Mouse (Mus musculus): ENCODE results near the gene 4930558C23Rik. TPM values are rescaled to one million over a fixed set of nuclear protein-coding genes. Genes with fewer than 3 reads are reported as not detected.
A peak's percentile ranks its signal among the peaks of the same experiment; 100 is the strongest.

4930558C23Rik gene
- total and polyA plus RNA-seq, 2 experiments = not detected

GRCm38 (mm10) chr3:95417866-95418265 is 15.2 kb upstream of the 4930558C23Rik start:
- H3K79me2 ChIP-seq (ENCODE audit: control insufficient read depth, insufficient read depth, low read length) = no peaks in the 10 kb centered on the region
- TF ChIP-seq POLR2A (IDR thresholded peaks at IDR 0.05; ENCODE audit: extremely low read depth, insufficient read depth, low read length) (no peak), CTCF (IDR thresholded peaks at IDR 0.05; ENCODE audit: low read depth, low read length) (no peak)
- no peak overlapping the region for H3K27ac ChIP-seq (replicated peaks; ENCODE audit: insufficient read depth, low read depth, low read length)
- H3K27me3 ChIP-seq (ENCODE audit: control insufficient read depth, insufficient read depth, low read length) = no peaks in the 10 kb centered on the region
- no peak for DNase-seq (ENCODE audit: extremely low read depth, low read depth, low spot score)
- H3K36me3 ChIP-seq (ENCODE audit: control insufficient read depth, insufficient read depth, low read length) = no peaks in the 10 kb centered on the region
- 89% methylated on average over 6 of the region's 6 CpGs for WGBS
- no peak overlapping the region for H3K4me3 ChIP-seq (ENCODE audit: insufficient read depth, low read depth, low read length)
- H3K4me1 ChIP-seq (ENCODE audit: control insufficient read depth, insufficient read depth, low read length) = no peaks in the 10 kb centered on the region
- no peak overlapping the region for H3K9ac ChIP-seq (ENCODE audit: low read depth, low read length)

DNA sequence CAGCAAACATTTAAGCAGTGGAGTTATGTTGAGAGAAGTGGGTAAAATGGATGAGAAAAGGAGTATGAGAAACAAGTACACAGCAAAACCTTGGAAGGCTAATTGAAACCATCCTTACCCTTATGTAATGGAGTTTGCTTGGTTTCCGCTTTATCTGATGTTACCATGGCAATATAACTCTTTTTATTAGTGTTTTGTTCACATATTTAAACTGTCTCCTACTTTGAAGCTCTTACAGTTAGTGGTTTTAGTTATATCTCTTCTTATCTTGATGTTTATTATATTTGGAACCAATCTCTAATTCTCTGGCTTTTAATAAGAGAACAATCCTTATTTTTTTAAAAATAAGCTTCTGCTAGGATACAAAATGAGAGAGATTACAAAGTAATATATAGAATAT is 9.6 kb upstream of the 4930558C23Rik start:
- DNase-seq (ENCODE audit: extremely low read depth, low read depth, low spot score) = no peak
- TF ChIP-seq POLR2A (IDR thresholded peaks at IDR 0.05; ENCODE audit: extremely low read depth, insufficient read depth, low read length) = no peak
- TF ChIP-seq CTCF (IDR thresholded peaks at IDR 0.05; ENCODE audit: low read depth, low read length) = no peak
- no peak overlapping the region for H3K9ac ChIP-seq (ENCODE audit: low read depth, low read length)
- H3K4me1 ChIP-seq (ENCODE audit: control insufficient read depth, insufficient read depth, low read length) = no peaks in the 10 kb centered on the region
- no peak overlapping the region for H3K27ac ChIP-seq (replicated peaks; ENCODE audit: insufficient read depth, low read depth, low read length)
- no peaks in the 10 kb centered on the region for H3K79me2 ChIP-seq (ENCODE audit: control insufficient read depth, insufficient read depth, low read length)
- H3K4me3 ChIP-seq (ENCODE audit: insufficient read depth, low read depth, low read length) = no peak overlapping the region
- H3K36me3 ChIP-seq (ENCODE audit: control insufficient read depth, insufficient read depth, low read length) = no peaks in the 10 kb centered on the region
- no peaks in the 10 kb centered on the region for H3K27me3 ChIP-seq (ENCODE audit: control insufficient read depth, insufficient read depth, low read length)
- WGBS = 88% methylated on average over 1 of the region's 1 CpGs

GRCm38 (mm10) chr3:95408852-95409251 is 6.2 kb upstream of the 4930558C23Rik start:
- Histone ChIP-seq H3K36me3 (ENCODE audit: control insufficient read depth, insufficient read depth, low read length) (no peaks in the 10 kb centered on the region), H3K9ac (ENCODE audit: low read depth, low read length) (no peak overlapping the region), H3K79me2 (ENCODE audit: control insufficient read depth, insufficient read depth, low read length) (no peaks in the 10 kb centered on the region), H3K27me3 (ENCODE audit: control insufficient read depth, insufficient read depth, low read length) (no peaks in the 10 kb centered on the region), H3K27ac (replicated peaks; ENCODE audit: insufficient read depth, low read depth, low read length) (no peak overlapping the region), H3K4me3 (ENCODE audit: insufficient read depth, low read depth, low read length) (no peak overlapping the region), H3K4me1 (ENCODE audit: control insufficient read depth, insufficient read depth, low read length) (no peaks in the 10 kb centered on the region)
- TF ChIP-seq POLR2A (IDR thresholded peaks at IDR 0.05; ENCODE audit: extremely low read depth, insufficient read depth, low read length) = no peak
- TF ChIP-seq CTCF (IDR thresholded peaks at IDR 0.05; ENCODE audit: low read depth, low read length) = no peak
- no peak for DNase-seq (ENCODE audit: extremely low read depth, low read depth, low spot score)
- WGBS = 98% methylated on average over 2 of the region's 2 CpGs

DNA sequence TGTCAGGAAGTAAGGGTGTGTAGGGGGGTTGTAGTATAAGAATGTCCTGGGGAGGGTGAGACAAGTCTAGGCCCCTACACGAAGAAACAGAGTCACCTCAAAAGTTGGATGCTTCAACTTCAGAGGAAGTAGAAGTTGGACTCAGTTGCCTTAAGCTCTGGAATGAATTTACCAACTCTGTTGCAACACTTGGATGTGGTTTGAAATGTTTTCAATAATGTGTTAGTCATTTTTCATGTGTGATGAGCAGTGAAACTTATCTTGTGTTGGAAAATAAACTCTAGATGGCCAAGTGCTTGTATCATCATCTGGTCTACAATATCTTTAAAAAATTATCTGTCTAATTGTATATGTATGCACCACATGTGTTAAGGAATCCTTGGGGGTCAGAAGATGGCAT is 5.1 kb upstream of the 4930558C23Rik start:
- no peaks in the 10 kb centered on the region for H3K27me3 ChIP-seq (ENCODE audit: control insufficient read depth, insufficient read depth, low read length)
- DNase-seq (ENCODE audit: extremely low read depth, low read depth, low spot score) = no peak
- H3K4me1 ChIP-seq (ENCODE audit: control insufficient read depth, insufficient read depth, low read length) = no peaks in the 10 kb centered on the region
- no peak for TF ChIP-seq POLR2A (IDR thresholded peaks at IDR 0.05; ENCODE audit: extremely low read depth, insufficient read depth, low read length)
- TF ChIP-seq CTCF (IDR thresholded peaks at IDR 0.05; ENCODE audit: low read depth, low read length) = no peak
- H3K4me3 ChIP-seq (ENCODE audit: insufficient read depth, low read depth, low read length) = no peak overlapping the region
- H3K36me3 ChIP-seq (ENCODE audit: control insufficient read depth, insufficient read depth, low read length) = no peaks in the 10 kb centered on the region
- no peak overlapping the region for H3K27ac ChIP-seq (replicated peaks; ENCODE audit: insufficient read depth, low read depth, low read length)
- 62% methylated on average over 1 of the region's 1 CpGs for WGBS
- no peak overlapping the region for H3K9ac ChIP-seq (ENCODE audit: low read depth, low read length)
- H3K79me2 ChIP-seq (ENCODE audit: control insufficient read depth, insufficient read depth, low read length) = no peaks in the 10 kb centered on the region

- Histone ChIP-seq H3K4me1 (ENCODE audit: control insufficient read depth, insufficient read depth, low read length) (no peaks in the 10 kb centered on the region), H3K9ac (ENCODE audit: low read depth, low read length) (no peak overlapping the region), H3K27ac (replicated peaks; ENCODE audit: insufficient read depth, low read depth, low read length) (no peak overlapping the region), H3K4me3 (ENCODE audit: insufficient read depth, low read depth, low read length) (no peak overlapping the region), H3K79me2 (ENCODE audit: control insufficient read depth, insufficient read depth, low read length) (no peaks in the 10 kb centered on the region), H3K27me3 (ENCODE audit: control insufficient read depth, insufficient read depth, low read length) (no peaks in the 10 kb centered on the region), H3K36me3 (ENCODE audit: control insufficient read depth, insufficient read depth, low read length) (no peaks in the 10 kb centered on the region)
- WGBS = 62% methylated on average over 4 of the region's 4 CpGs
- DNase-seq (ENCODE audit: extremely low read depth, low read depth, low spot score) = peak; percentile 64
- peak; percentile 46 for TF ChIP-seq CTCF (IDR thresholded peaks at IDR 0.05; ENCODE audit: low read depth, low read length)
- TF ChIP-seq POLR2A (IDR thresholded peaks at IDR 0.05; ENCODE audit: extremely low read depth, insufficient read depth, low read length) = no peak
Measured at GRCm38 (mm10) chr3:95394385-95394784, 8.3 kb downstream of the 4930558C23Rik start.

GRCm38 (mm10) chr3:95385401-95386075 is 17.1 kb downstream of the 4930558C23Rik start:
- H3K36me3 ChIP-seq (ENCODE audit: control insufficient read depth, insufficient read depth, low read length) = no peaks in the 10 kb centered on the region
- H3K4me1 ChIP-seq (ENCODE audit: control insufficient read depth, insufficient read depth, low read length) = no peaks in the 10 kb centered on the region
- WGBS = 67% methylated on average over 5 of the region's 5 CpGs
- H3K79me2 ChIP-seq (ENCODE audit: control insufficient read depth, insufficient read depth, low read length) = no peaks in the 10 kb centered on the region
- no peak overlapping the region for H3K4me3 ChIP-seq (ENCODE audit: insufficient read depth, low read depth, low read length)
- DNase-seq (ENCODE audit: extremely low read depth, low read depth, low spot score) = no peak
- no peaks in the 10 kb centered on the region for H3K27me3 ChIP-seq (ENCODE audit: control insufficient read depth, insufficient read depth, low read length)
- no peak overlapping the region for H3K27ac ChIP-seq (replicated peaks; ENCODE audit: insufficient read depth, low read depth, low read length)
- no peak overlapping the region for H3K9ac ChIP-seq (ENCODE audit: low read depth, low read length)
- no peak for TF ChIP-seq CTCF (IDR thresholded peaks at IDR 0.05; ENCODE audit: low read depth, low read length)
- TF ChIP-seq POLR2A (IDR thresholded peaks at IDR 0.05; ENCODE audit: extremely low read depth, insufficient read depth, low read length) = no peak

Data from liver, adult 2 months (tissue).